Mouse (Mus musculus): ENCODE data around the gene Fignl1. TPM values are rescaled to one million over a fixed set of nuclear protein-coding genes. Genes with fewer than 3 reads are reported as not detected.

Gene Fignl1
- polyA plus RNA-seq (2015; fragmentation: Nextera tagmentation; extraction: Ambion mirVana) = 5.1 and 5.7 TPM in 2 replicates

GRCm38 (mm10) chr11:11808820-11809403 lies at the start of gene Fignl1:
Gene Fignl1 (minus strand): TSS chr11:11808962.

Other genes with a start within 250 kb of the Fignl1 start
- not detected in 2 replicates for gene 4930512M02Rik, start 181.1 kb downstream of the Fignl1 start, polyA plus RNA-seq (2015; fragmentation: Nextera tagmentation; extraction: Ambion mirVana)
- 0.52 and 0.83 TPM in 2 replicates for gene Ikzf1, start 124.0 kb downstream of the Fignl1 start, polyA plus RNA-seq (2015; fragmentation: Nextera tagmentation; extraction: Ambion mirVana)
- gene Ddc, start 89.2 kb upstream of the Fignl1 start, polyA plus RNA-seq (2015; fragmentation: Nextera tagmentation; extraction: Ambion mirVana) = 4.7 and 6.6 TPM in 2 replicates
- 46.5 and 49.7 TPM in 2 replicates for gene Grb10, start 229.7 kb upstream of the Fignl1 start, polyA plus RNA-seq (2015; fragmentation: Nextera tagmentation; extraction: Ambion mirVana)

Data from neural tube, postnatal 0 days (tissue).